Mouse (Mus musculus): ENCODE data around the gene 4933415F23Rik.
A peak's percentile ranks its signal among the peaks of the same experiment; 100 is the strongest.

4933415F23Rik gene

GRCm38 (mm10) chr1:23102021-23102420 is at the start of gene 4933415F23Rik:
Gene 4933415F23Rik, minus strand, starts transcription at chr1:23102253.
- DNase-seq (ENCODE audit: low spot score), result peak; percentile 39

- DNase-seq (ENCODE audit: low spot score), result no peak
These were observed 49.7 kb upstream of the 4933415F23Rik start for GRCm38 (mm10) chr1:23151722-23152121.

GRCm38 (mm10) chr1:23146198-23146873 is 44.3 kb upstream of the 4933415F23Rik start:
- DNase-seq (ENCODE audit: low spot score), result no peak

- no peak for DNase-seq (ENCODE audit: low spot score)
These were observed 39.2 kb upstream of the 4933415F23Rik start for GRCm38 (mm10) chr1:23141121-23141811.

GRCm38 (mm10) chr1:23140530-23140929 is 38.5 kb upstream of the 4933415F23Rik start:
- DNase-seq (ENCODE audit: low spot score), result peak; percentile 50

- DNase-seq (ENCODE audit: low spot score), result no peak
These were observed 18.8 kb upstream of the 4933415F23Rik start for GRCm38 (mm10) chr1:23120901-23121300.

- DNase-seq (ENCODE audit: low spot score), result no peak
These were observed 17.4 kb upstream of the 4933415F23Rik start for GRCm38 (mm10) chr1:23119406-23119805.

GRCm38 (mm10) chr1:23117423-23117822 is 15.4 kb upstream of the 4933415F23Rik start:
- DNase-seq (ENCODE audit: low spot score), result no peak

- no peak for DNase-seq (ENCODE audit: low spot score)
These were observed 7.1 kb upstream of the 4933415F23Rik start for GRCm38 (mm10) chr1:23109191-23109590.

GRCm38 (mm10) chr1:23102881-23103280 is 828 bp upstream of the 4933415F23Rik start:
- no peak for DNase-seq (ENCODE audit: low spot score)

- DNase-seq (ENCODE audit: low spot score), result no peak
These were observed 2.3 kb downstream of the 4933415F23Rik start for GRCm38 (mm10) chr1:23099791-23100190.

GRCm38 (mm10) chr1:23098451-23098850 is 3.6 kb downstream of the 4933415F23Rik start:
- DNase-seq (ENCODE audit: low spot score), result no peak

- DNase-seq (ENCODE audit: low spot score), result no peak
These were observed 4.1 kb downstream of the 4933415F23Rik start for GRCm38 (mm10) chr1:23097996-23098395.

- no peak for DNase-seq (ENCODE audit: low spot score)
These were observed 34.3 kb downstream of the 4933415F23Rik start for GRCm38 (mm10) chr1:23067715-23068114.

GRCm38 (mm10) chr1:23064717-23065475 is 37.2 kb downstream of the 4933415F23Rik start:
- DNase-seq (ENCODE audit: low spot score), result no peak

- DNase-seq (ENCODE audit: low spot score), result no peak
These were observed 38.1 kb downstream of the 4933415F23Rik start for GRCm38 (mm10) chr1:23063946-23064345.

GRCm38 (mm10) chr1:23061614-23062373 is 40.3 kb downstream of the 4933415F23Rik start:
- peak; percentile 45 for DNase-seq (ENCODE audit: low spot score)

GRCm38 (mm10) chr1:23060056-23060455 is 42.0 kb downstream of the 4933415F23Rik start:
- DNase-seq (ENCODE audit: low spot score), result no peak

Data from testis, postnatal 10 days (tissue).